In the genomic region with DNA sequence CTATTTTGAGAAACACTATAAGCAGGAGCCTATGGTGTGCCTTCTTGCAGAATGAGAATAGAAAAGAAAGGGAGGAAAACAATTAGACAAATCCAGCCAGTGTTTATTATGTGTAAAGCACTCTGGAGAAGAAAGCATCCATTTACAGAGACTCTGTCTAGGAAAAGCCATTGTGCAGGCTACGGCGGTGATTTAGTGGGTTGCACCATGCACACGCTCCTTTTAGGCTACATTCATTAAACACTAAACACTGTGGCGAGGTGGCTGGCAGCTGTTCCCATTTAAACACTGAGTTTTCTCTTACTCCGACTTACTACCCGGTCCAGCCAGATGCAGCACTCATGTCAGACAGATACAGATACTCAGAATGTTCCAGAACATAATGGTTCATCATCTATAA, we compare ENCODE assay signal across 28 mouse cellular contexts.
DNase-seq lines count a peak whose midpoint lies in the region; ATAC-seq lines count a peak whose summit lies in the region.
"Had no signal": no experiment of that assay in that cellular context is flagged by ENCODE, and none has a peak within 500 bp of the region (broad histone marks: within the 10 kb centered on the region; RNA-seq: fewer than 3 reads in every experiment).

No protein-coding gene starts in this region.

- H3K4me3 ChIP-seq in limb, embryonic 11.5 days (ENCODE audit: low read depth, low read length), result no peak overlapping the region
- H3K4me3 ChIP-seq in limb, embryonic 10.5 days, result no peak overlapping the region
- no peak overlapping the region for H3K4me3 ChIP-seq in neural tube, embryonic 15.5 days (replicated peaks)
- H3K4me3 ChIP-seq: embryonic facial prominence, embryonic 12.5 days; embryonic facial prominence, embryonic 15.5 days; heart, adult 2 months; heart, embryonic 10.5 days; heart, embryonic 13.5 days had no signal

- peak; percentile 10 for DNase-seq in embryo, embryonic 11 days
- DNase-seq in embryo, embryonic 10.5 days (ENCODE audit: low spot score), result no peak
- DNase-seq in limb, embryonic 11.5 days (ENCODE audit: low spot score), result peak; percentile 36
- no peak for DNase-seq in limb, embryonic 10.5 days (ENCODE audit: low spot score)
- DNase-seq in forelimb bud, embryonic 11.5 days (ENCODE audit: low read depth, low spot score), result peak; percentile 28
- DNase-seq in spleen, postnatal 10 days (ENCODE audit: low spot score in 2 of 2), result no peak
- DNase-seq: adrenal gland, adult 8-10 months; adrenal gland, postnatal 25 days; cerebellum, adult 11-12 months; cerebellum, adult 8-10 months; cerebellum, postnatal 10 days; cerebellum, postnatal 36 days; gastrocnemius, postnatal 10 days; gastrocnemius, postnatal 36 days; heart, adult 2 months; heart, postnatal 14 days; heart, postnatal 4 days had no signal

- 39% methylated on average over 6 of the region's 6 CpGs for WGBS in limb, embryonic 11.5 days
- 63% methylated on average over 6 of the region's 6 CpGs for WGBS in limb, embryonic 10.5 days
- 13% methylated on average over 6 of the region's 6 CpGs for WGBS in neural tube, embryonic 15.5 days

- H3K4me1 ChIP-seq in limb, embryonic 11.5 days (ENCODE audit: control insufficient read depth, insufficient read depth, low read length), result peaks cover 3% of the 10 kb centered on the region; the same call in 1 of the 2 replicates
- H3K4me1 ChIP-seq in limb, embryonic 10.5 days, result peaks cover 15% of the 10 kb centered on the region; the same call in 1 of the 2 replicates
- 0 out of 2 replicates have a peak, but pooled peaks cover 4% of the 10 kb centered on the region for H3K4me1 ChIP-seq in neural tube, embryonic 15.5 days
- H3K4me1 ChIP-seq: embryonic facial prominence, embryonic 12.5 days; embryonic facial prominence, embryonic 15.5 days; heart, embryonic 10.5 days; heart, embryonic 13.5 days had no signal

- ATAC-seq in limb, embryonic 11.5 days (ENCODE audit: insufficient number of reproducible peaks, low FRiP score, low TSS enrichment, low read depth), result no peak
- peak; percentile 50; the same call in 1 of the 2 replicates for ATAC-seq in neural tube, embryonic 15.5 days (ENCODE audit: low FRiP score)
- no peak for ATAC-seq in cerebellum, adult (ENCODE audit: insufficient number of reproducible peaks, low FRiP score, low TSS enrichment)
- ATAC-seq: activated CD4-positive, CD25-positive, alpha-beta regulatory T cell, adult 4 months; forebrain, embryonic 16.5 days; hindbrain, postnatal 0 days; inflammation-experienced regulatory T-cells, adult 6 months had no signal

- no peaks in the 10 kb centered on the region for H3K27me3 ChIP-seq in limb, embryonic 11.5 days (ENCODE audit: control insufficient read depth, insufficient read depth, low read length)
- H3K27me3 ChIP-seq in limb, embryonic 10.5 days (ENCODE audit: low read depth, poor library complexity, severe bottlenecking), result no peaks in the 10 kb centered on the region
- H3K27me3 ChIP-seq in neural tube, embryonic 15.5 days (replicated peaks), result no peaks in the 10 kb centered on the region
- H3K27me3 ChIP-seq: embryonic facial prominence, embryonic 12.5 days; embryonic facial prominence, embryonic 15.5 days; heart, embryonic 13.5 days had no signal

- H3K36me3 ChIP-seq in limb, embryonic 11.5 days (ENCODE audit: control insufficient read depth, insufficient read depth, low read length), result no peaks in the 10 kb centered on the region
- no peaks in the 10 kb centered on the region for H3K36me3 ChIP-seq in limb, embryonic 10.5 days
- no peaks in the 10 kb centered on the region for H3K36me3 ChIP-seq in neural tube, embryonic 15.5 days
- H3K36me3 ChIP-seq: embryonic facial prominence, embryonic 12.5 days; embryonic facial prominence, embryonic 15.5 days; heart, embryonic 10.5 days; heart, embryonic 13.5 days had no signal

- H3K4me2 ChIP-seq in limb, embryonic 11.5 days (ENCODE audit: low read depth, severe bottlenecking), result no peak overlapping the region
- no peak overlapping the region for H3K4me2 ChIP-seq in neural tube, embryonic 15.5 days
- H3K4me2 ChIP-seq: embryonic facial prominence, embryonic 12.5 days; embryonic facial prominence, embryonic 15.5 days; heart, embryonic 13.5 days; hindbrain, embryonic 14.5 days had no signal

- H3K27ac ChIP-seq in limb, embryonic 11.5 days (replicated peaks; ENCODE audit: low read depth, low read length), result no peak overlapping the region
- no peak overlapping the region for H3K27ac ChIP-seq in limb, embryonic 10.5 days
- H3K27ac ChIP-seq in neural tube, embryonic 15.5 days (replicated peaks), result no peak overlapping the region
- H3K27ac ChIP-seq: embryonic facial prominence, embryonic 12.5 days; embryonic facial prominence, embryonic 15.5 days; heart, adult 2 months; heart, embryonic 10.5 days; heart, embryonic 13.5 days; hindbrain, embryonic 14.5 days; hindbrain, postnatal 0 days had no signal

- H3K9ac ChIP-seq in limb, embryonic 11.5 days (ENCODE audit: low read length), result no peak overlapping the region
- H3K9ac ChIP-seq in neural tube, embryonic 15.5 days (replicated peaks), result no peak overlapping the region
- H3K9ac ChIP-seq: embryonic facial prominence, embryonic 12.5 days; embryonic facial prominence, embryonic 15.5 days; heart, embryonic 13.5 days; hindbrain, embryonic 14.5 days had no signal

- no peaks in the 10 kb centered on the region for H3K9me3 ChIP-seq in limb, embryonic 11.5 days (ENCODE audit: control insufficient read depth, low read length)
- no peaks in the 10 kb centered on the region for H3K9me3 ChIP-seq in limb, embryonic 10.5 days (replicated peaks)
- H3K9me3 ChIP-seq in neural tube, embryonic 15.5 days (replicated peaks), result no peaks in the 10 kb centered on the region
- H3K9me3 ChIP-seq: embryonic facial prominence, embryonic 15.5 days; heart, embryonic 10.5 days had no signal

Comparison
In these comparisons a context has a peak if more than half of its experiments do, and no peak if none do; other contexts are left out.
1. DNase-seq: peak in embryo, embryonic 11 days (single experiment), limb, embryonic 11.5 days (single experiment) and forelimb bud, embryonic 11.5 days (single experiment); none in embryo, embryonic 10.5 days (single experiment), limb, embryonic 10.5 days (single experiment) and spleen, postnatal 10 days (0 of 2).